Mouse (Mus musculus): ENCODE measurements around the gene Dcaf6. TPM values are rescaled to one million over a fixed set of nuclear protein-coding genes. Genes with fewer than 3 reads are reported as not detected.

The Dcaf6 gene
- polyA plus RNA-seq, 1 experiment = 24.7 TPM

DNA sequence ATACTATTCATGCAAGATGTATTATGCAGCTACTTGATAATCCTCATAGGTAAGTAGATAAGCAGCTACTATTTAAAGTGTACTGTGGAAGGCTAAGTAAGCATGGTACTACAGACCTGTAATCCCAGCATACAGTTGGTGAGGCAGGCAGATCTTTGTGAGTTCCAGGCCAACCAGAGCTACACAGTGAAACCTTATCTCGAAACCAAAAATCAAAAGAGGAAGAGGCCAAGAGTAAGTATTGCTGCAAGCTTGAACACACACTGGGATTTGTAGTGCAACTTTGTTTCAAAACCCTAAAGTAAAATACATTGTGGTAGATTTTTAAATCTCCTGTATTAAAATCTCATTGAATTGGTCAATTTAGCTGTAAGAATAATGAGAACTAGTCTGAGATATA lies 11.2 kb upstream of the Dcaf6 start:
- no peak for DNase-seq
- TF ChIP-seq CTCF (conservative IDR thresholded peaks at IDR 0.05; ENCODE audit: insufficient read depth, insufficient read length, low read depth, low read length) (no peak), POLR2A (IDR thresholded peaks at IDR 0.05; ENCODE audit: low read depth, low read length) (no peak)
- WGBS = 78% methylated on average over 1 of the region's 1 CpGs

GRCm38 (mm10) chr1:165469717-165470116 lies 9.4 kb upstream of the Dcaf6 start:
- Histone ChIP-seq H3K27me3 (replicated peaks; ENCODE audit: control insufficient read depth, insufficient read depth, low read length) (no peaks in the 10 kb centered on the region), H3K4me1 (ENCODE audit: control insufficient read depth, insufficient read depth, low read length) (peaks cover 25% of the 10 kb centered on the region), H3K27ac (ENCODE audit: insufficient read depth, low read depth, low read length) (peak overlapping the region; percentile 98), H3K36me3 (ENCODE audit: control insufficient read depth, insufficient read depth, low read length) (no peaks in the 10 kb centered on the region; the same call in 1 of the 2 replicates), H3K4me3 (ENCODE audit: insufficient read depth, low read depth, low read length) (no peak overlapping the region)
- peak; percentile 62 for DNase-seq
- no peak for TF ChIP-seq CTCF (conservative IDR thresholded peaks at IDR 0.05; ENCODE audit: insufficient read depth, insufficient read length, low read depth, low read length)
- no peak for TF ChIP-seq POLR2A (IDR thresholded peaks at IDR 0.05; ENCODE audit: low read depth, low read length)

More for the DNA sequence above, 11.2 kb upstream of the Dcaf6 start:
- Histone ChIP-seq H3K36me3 (ENCODE audit: control insufficient read depth, insufficient read depth, low read length) (peaks cover 6% of the 10 kb centered on the region), H3K27ac (ENCODE audit: insufficient read depth, low read depth, low read length) (no peak overlapping the region), H3K4me1 (ENCODE audit: control insufficient read depth, insufficient read depth, low read length) (peaks cover 29% of the 10 kb centered on the region), H3K27me3 (replicated peaks; ENCODE audit: control insufficient read depth, insufficient read depth, low read length) (no peaks in the 10 kb centered on the region), H3K4me3 (ENCODE audit: insufficient read depth, low read depth, low read length) (no peak overlapping the region)

GRCm38 (mm10) chr1:165468971-165469370 lies 8.7 kb upstream of the Dcaf6 start:
- Histone ChIP-seq H3K4me3 (ENCODE audit: insufficient read depth, low read depth, low read length) (no peak overlapping the region), H3K36me3 (ENCODE audit: control insufficient read depth, insufficient read depth, low read length) (no peaks in the 10 kb centered on the region; the same call in 1 of the 2 replicates), H3K27me3 (replicated peaks; ENCODE audit: control insufficient read depth, insufficient read depth, low read length) (no peaks in the 10 kb centered on the region), H3K4me1 (ENCODE audit: control insufficient read depth, insufficient read depth, low read length) (peaks cover 25% of the 10 kb centered on the region), H3K27ac (ENCODE audit: insufficient read depth, low read depth, low read length) (peak overlapping the region; percentile 98)
- DNase-seq = peak; percentile 74
- TF ChIP-seq POLR2A (IDR thresholded peaks at IDR 0.05; ENCODE audit: low read depth, low read length) = no peak
- no peak for TF ChIP-seq CTCF (conservative IDR thresholded peaks at IDR 0.05; ENCODE audit: insufficient read depth, insufficient read length, low read depth, low read length)

GRCm38 (mm10) chr1:165464574-165464973 lies 4.3 kb upstream of the Dcaf6 start:
- DNase-seq = no peak
- 44% methylated on average over 3 of the region's 3 CpGs for WGBS
- TF ChIP-seq POLR2A (IDR thresholded peaks at IDR 0.05; ENCODE audit: low read depth, low read length) (no peak), CTCF (conservative IDR thresholded peaks at IDR 0.05; ENCODE audit: insufficient read depth, insufficient read length, low read depth, low read length) (no peak)
- Histone ChIP-seq H3K4me3 (ENCODE audit: insufficient read depth, low read depth, low read length) (no peak overlapping the region), H3K36me3 (ENCODE audit: control insufficient read depth, insufficient read depth, low read length) (no peaks in the 10 kb centered on the region; the same call in 1 of the 2 replicates), H3K4me1 (ENCODE audit: control insufficient read depth, insufficient read depth, low read length) (peaks cover 10% of the 10 kb centered on the region), H3K27me3 (replicated peaks; ENCODE audit: control insufficient read depth, insufficient read depth, low read length) (no peaks in the 10 kb centered on the region), H3K27ac (ENCODE audit: insufficient read depth, low read depth, low read length) (no peak overlapping the region)

GRCm38 (mm10) chr1:165462861-165463260 lies 2.6 kb upstream of the Dcaf6 start:
- Histone ChIP-seq H3K4me3 (ENCODE audit: insufficient read depth, low read depth, low read length) (no peak overlapping the region; the same call in 1 of the 2 replicates), H3K27me3 (replicated peaks; ENCODE audit: control insufficient read depth, insufficient read depth, low read length) (no peaks in the 10 kb centered on the region), H3K36me3 (ENCODE audit: control insufficient read depth, insufficient read depth, low read length) (no peaks in the 10 kb centered on the region; the same call in 1 of the 2 replicates), H3K4me1 (ENCODE audit: control insufficient read depth, insufficient read depth, low read length) (peaks cover 3% of the 10 kb centered on the region; the same call in 1 of the 2 replicates), H3K27ac (ENCODE audit: insufficient read depth, low read depth, low read length) (peak overlapping the region; percentile 88)
- WGBS = 18% methylated on average over 1 of the region's 1 CpGs
- no peak for TF ChIP-seq CTCF (conservative IDR thresholded peaks at IDR 0.05; ENCODE audit: insufficient read depth, insufficient read length, low read depth, low read length)
- TF ChIP-seq POLR2A (IDR thresholded peaks at IDR 0.05; ENCODE audit: low read depth, low read length) = no peak
- no peak for DNase-seq

- TF ChIP-seq POLR2A (IDR thresholded peaks at IDR 0.05; ENCODE audit: low read depth, low read length) = no peak
- no peak for TF ChIP-seq CTCF (conservative IDR thresholded peaks at IDR 0.05; ENCODE audit: insufficient read depth, insufficient read length, low read depth, low read length)
- Histone ChIP-seq H3K27me3 (replicated peaks; ENCODE audit: control insufficient read depth, insufficient read depth, low read length) (no peaks in the 10 kb centered on the region), H3K4me3 (ENCODE audit: insufficient read depth, low read depth, low read length) (peak overlapping the region; percentile 89), H3K27ac (ENCODE audit: insufficient read depth, low read depth, low read length) (peak overlapping the region; percentile 100), H3K36me3 (ENCODE audit: control insufficient read depth, insufficient read depth, low read length) (no peaks in the 10 kb centered on the region; the same call in 1 of the 2 replicates), H3K4me1 (ENCODE audit: control insufficient read depth, insufficient read depth, low read length) (no peaks in the 10 kb centered on the region)
- WGBS = under 1% methylated on average over 9 of the region's 9 CpGs
- peak; percentile 75 for DNase-seq
Measured at GRCm38 (mm10) chr1:165461681-165462080, 1.4 kb upstream of the Dcaf6 start.

GRCm38 (mm10) chr1:165460801-165461377 lies 614 bp upstream of the Dcaf6 start:
- TF ChIP-seq CTCF (conservative IDR thresholded peaks at IDR 0.05; ENCODE audit: insufficient read depth, insufficient read length, low read depth, low read length) (0 out of 2 replicates have a peak, but pooled peaks have one; percentile 21), POLR2A (IDR thresholded peaks at IDR 0.05; ENCODE audit: low read depth, low read length) (peak; percentile 93)
- DNase-seq = peak; percentile 100

More at GRCm38 (mm10) chr1:165460801-165461377, 614 bp upstream of the Dcaf6 start:
- Histone ChIP-seq H3K36me3 (ENCODE audit: control insufficient read depth, insufficient read depth, low read length) (no peaks in the 10 kb centered on the region; the same call in 1 of the 2 replicates), H3K4me1 (ENCODE audit: control insufficient read depth, insufficient read depth, low read length) (no peaks in the 10 kb centered on the region), H3K27me3 (replicated peaks; ENCODE audit: control insufficient read depth, insufficient read depth, low read length) (no peaks in the 10 kb centered on the region), H3K4me3 (ENCODE audit: insufficient read depth, low read depth, low read length) (peak overlapping the region; percentile 89), H3K27ac (ENCODE audit: insufficient read depth, low read depth, low read length) (peak overlapping the region; percentile 100)
- under 1% methylated on average over 41 of the region's 41 CpGs for WGBS

All from kidney, adult 2 months (tissue).